Mouse (Mus musculus) adrenal gland (tissue): ENCODE results near the gene Zfp455.
"Not testable (repeated sequence)": the region's sequence is repeated elsewhere in the genome, so short reads cannot be mapped to it uniquely, and the experiment has no call there.

Source experiments
- intact Hi-C: fragments of 180-260 bp; cut with DNase I; formaldehyde crosslinking; loops from one replicate; pipeline ENCODE4 v1.15.1; 2025
- long read RNA-seq, 2 experiments: library from polyadenylated mRNA; unstranded; transcript quantifications; one replicate each; pipeline ENCODE4 v2.0.0; 2020; ENCODE audit warnings: borderline replicate concordance in 1 of 2; ENCODE audit not compliant: insufficient replicate concordance in 1 of 2

Gene Zfp455
- long read RNA-seq, experiment 1, partial matches to known transcripts = 1 of 2 reads
- long read RNA-seq, experiment 1, other reads (novel, unspliced or antisense) = 1 of 2 reads
- long read RNA-seq, experiment 2 = 0 reads

GRCm38 (mm10) chr13:67194340-67194894 lies at the start of gene Zfp455:
Gene Zfp455 (plus strand): TSS chr13:67194506.
- intact Hi-C loops = no loop called here

GRCm38 (mm10) chr13:67166122-67166521 lies 28.2 kb upstream of the Zfp455 start:
- intact Hi-C loops = not testable (repeated sequence)

- intact Hi-C loops = loop anchor here (5.0 to 10.0 kb wide), 2 partner anchors 48 to 199 kb away; partner anchors contain the start of gene Zfp759
These were observed 21.1 kb upstream of the Zfp455 start, which contains the start of gene Rsl1 for GRCm38 (mm10) chr13:67172991-67173722. Gene Rsl1 (plus strand): TSS chr13:67173182.

GRCm38 (mm10) chr13:67173723-67174055 lies 20.6 kb upstream of the Zfp455 start:
- intact Hi-C loops = loop anchor here (5.0 to 10.0 kb wide), 2 partner anchors 49 to 199 kb away; partner anchors contain the start of gene Zfp759

GRCm38 (mm10) chr13:67201656-67202055 lies 7.3 kb downstream of the Zfp455 start:
- intact Hi-C loops = no loop called here

- intact Hi-C loops = no loop called here
These were observed 19.8 kb downstream of the Zfp455 start for GRCm38 (mm10) chr13:67214015-67214607.
